Mouse (Mus musculus): ENCODE measurements around the gene Ddx43. TPM values are rescaled to one million over a fixed set of nuclear protein-coding genes. Genes with fewer than 3 reads are reported as not detected.

Ddx43 gene
- total RNA-seq, 2 experiments from 2014 or later = 0.84 TPM; not detected in 1

GRCm38 (mm10) chr9:78369786-78370185, 25.8 kb upstream of the Ddx43 start:
- no peak for ATAC-seq (replicated peaks; ENCODE audit: low FRiP score, poor library complexity, severe bottlenecking)

- ATAC-seq (replicated peaks; ENCODE audit: low FRiP score, poor library complexity, severe bottlenecking) = no peak
These were observed 24.1 kb upstream of the Ddx43 start for GRCm38 (mm10) chr9:78371441-78371840.

GRCm38 (mm10) chr9:78372827-78373504, 22.6 kb upstream of the Ddx43 start:
- no peak for ATAC-seq (replicated peaks; ENCODE audit: low FRiP score, poor library complexity, severe bottlenecking)

GRCm38 (mm10) chr9:78374397-78374796, 21.2 kb upstream of the Ddx43 start:
- ATAC-seq (replicated peaks; ENCODE audit: low FRiP score, poor library complexity, severe bottlenecking) = no peak

GRCm38 (mm10) chr9:78374885-78375389, 20.6 kb upstream of the Ddx43 start:
- no peak for ATAC-seq (replicated peaks; ENCODE audit: low FRiP score, poor library complexity, severe bottlenecking)

GRCm38 (mm10) chr9:78375486-78375885, 20.1 kb upstream of the Ddx43 start:
- ATAC-seq (replicated peaks; ENCODE audit: low FRiP score, poor library complexity, severe bottlenecking) = no peak

- no peak for ATAC-seq (replicated peaks; ENCODE audit: low FRiP score, poor library complexity, severe bottlenecking)
These were observed 18.0 kb upstream of the Ddx43 start for GRCm38 (mm10) chr9:78377546-78377945.

- ATAC-seq (replicated peaks; ENCODE audit: low FRiP score, poor library complexity, severe bottlenecking) = no peak
These were observed 17.3 kb upstream of the Ddx43 start, which contains the start of gene Ooep for GRCm38 (mm10) chr9:78378113-78378785. TSS of gene Ooep (minus strand) at chr9:78378725.

GRCm38 (mm10) chr9:78385893-78386292, 9.7 kb upstream of the Ddx43 start:
- no peak for ATAC-seq (replicated peaks; ENCODE audit: low FRiP score, poor library complexity, severe bottlenecking)

- ATAC-seq (replicated peaks; ENCODE audit: low FRiP score, poor library complexity, severe bottlenecking) = no peak
These were observed 8.6 kb upstream of the Ddx43 start for GRCm38 (mm10) chr9:78386947-78387346.

GRCm38 (mm10) chr9:78389981-78390380, 5.6 kb upstream of the Ddx43 start:
- no peak for ATAC-seq (replicated peaks; ENCODE audit: low FRiP score, poor library complexity, severe bottlenecking)

- ATAC-seq (replicated peaks; ENCODE audit: low FRiP score, poor library complexity, severe bottlenecking) = no peak
These were observed 1.8 kb upstream of the Ddx43 start for GRCm38 (mm10) chr9:78393741-78394140.

- ATAC-seq (replicated peaks; ENCODE audit: low FRiP score, poor library complexity, severe bottlenecking) = no peak
These were observed 975 bp upstream of the Ddx43 start for GRCm38 (mm10) chr9:78394602-78395001.

GRCm38 (mm10) chr9:78395244-78395629, 340 bp upstream of the Ddx43 start:
- no peak for ATAC-seq (replicated peaks; ENCODE audit: low FRiP score, poor library complexity, severe bottlenecking)

GRCm38 (mm10) chr9:78396517-78396916, 940 bp downstream of the Ddx43 start:
- no peak for ATAC-seq (replicated peaks; ENCODE audit: low FRiP score, poor library complexity, severe bottlenecking)

GRCm38 (mm10) chr9:78400570-78400969, 5.0 kb downstream of the Ddx43 start:
- ATAC-seq (replicated peaks; ENCODE audit: low FRiP score, poor library complexity, severe bottlenecking) = no peak

GRCm38 (mm10) chr9:78401596-78401995, 6.0 kb downstream of the Ddx43 start:
- ATAC-seq (replicated peaks; ENCODE audit: low FRiP score, poor library complexity, severe bottlenecking) = no peak

- ATAC-seq (replicated peaks; ENCODE audit: low FRiP score, poor library complexity, severe bottlenecking) = no peak
These were observed 31.8 kb downstream of the Ddx43 start for GRCm38 (mm10) chr9:78427362-78427781.

GRCm38 (mm10) chr9:78428185-78428584, 32.6 kb downstream of the Ddx43 start:
- ATAC-seq (replicated peaks; ENCODE audit: low FRiP score, poor library complexity, severe bottlenecking) = no peak

GRCm38 (mm10) chr9:78428870-78429432, 33.4 kb downstream of the Ddx43 start:
- ATAC-seq (replicated peaks; ENCODE audit: low FRiP score, poor library complexity, severe bottlenecking) = no peak

- no peak for ATAC-seq (replicated peaks; ENCODE audit: low FRiP score, poor library complexity, severe bottlenecking)
These were observed 34.0 kb downstream of the Ddx43 start for GRCm38 (mm10) chr9:78429551-78429950.
